Mouse (Mus musculus): ENCODE data around the gene Hspb2.

DNA sequence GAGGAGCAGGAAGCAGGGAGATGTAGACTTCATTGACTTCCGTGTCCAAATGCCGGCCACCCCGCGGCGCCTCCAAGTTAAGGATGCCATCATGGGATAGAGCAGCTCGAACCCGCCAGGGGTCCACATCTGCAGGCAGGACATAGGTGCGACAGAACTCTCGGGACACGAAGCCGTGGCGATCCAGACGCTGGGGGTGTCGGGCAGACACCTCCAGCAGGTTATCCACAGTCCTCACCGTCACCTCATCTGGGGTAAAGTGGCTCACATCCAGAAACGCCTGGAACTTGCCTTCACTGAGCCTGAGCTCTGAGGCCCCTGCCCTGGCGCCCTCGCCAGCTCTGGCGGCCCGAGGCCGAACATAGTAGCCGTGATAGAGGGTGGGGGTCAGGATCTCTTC is 831 bp downstream of the Hspb2 start, which contains the start of gene Cryab:
- no peak for TF ChIP-seq CTCF (IDR thresholded peaks at IDR 0.05)
- TF ChIP-seq EP300 (IDR thresholded peaks at IDR 0.05; ENCODE audit: insufficient read depth, low read depth, low read length) = no peak
